Mouse (Mus musculus) liver, postnatal 0 days (tissue): ENCODE data around the gene Dtd1. TPM values are rescaled to one million over a fixed set of nuclear protein-coding genes. Genes with fewer than 3 reads are reported as not detected.
A peak's percentile ranks its signal among the peaks of the same experiment; 100 is the strongest.
"Not testable (repeated sequence)": the region's sequence is repeated elsewhere in the genome, so short reads cannot be mapped to it uniquely, and the experiment has no call there.

Source experiments
- ATAC-seq: fragments of 200-750 bp; cut with Nextera tagmentation; 2 replicates; pipeline ENCODE4 v1.8.0; 2017; ENCODE audit warnings: mild to moderate bottlenecking, moderate library complexity
- DNase-seq: peaks from one replicate; pipeline ENCODE4 v3.0.0-alpha.2; 2016
- H3K27ac ChIP-seq: fragments of 300-500 bp; sonication (generic); 2 replicates; pipeline ENCODE4 v1.5.1; 2014; ENCODE audit warnings: antibody characterized with exemption, moderate library complexity, mild to moderate bottlenecking, low read depth
- H3K27me3 ChIP-seq: fragments of 300-500 bp; sonication (generic); 2 replicates; pipeline ENCODE4 v1.6.1; 2014; ENCODE audit warnings: low read length, control low read depth, mixed read lengths; ENCODE audit not compliant: insufficient read depth
- H3K36me3 ChIP-seq: fragments of 300-500 bp; sonication (generic); replicated peaks from 2 replicates; pipeline ENCODE4 v1.6.1; 2014; ENCODE audit warnings: mild to moderate bottlenecking, control low read depth, low read length, moderate library complexity, mixed read lengths; ENCODE audit not compliant: insufficient read depth
- H3K4me1 ChIP-seq: fragments of 300-500 bp; sonication (generic); 2 replicates; pipeline ENCODE4 v1.6.1; 2014; ENCODE audit warnings: antibody characterized with exemption, mild to moderate bottlenecking, control low read depth; ENCODE audit not compliant: insufficient read depth
- H3K4me2 ChIP-seq: fragments of 300-500 bp; sonication (generic); 2 replicates; pipeline ENCODE4 v1.6.1; 2014; ENCODE audit warnings: low read depth, mild to moderate bottlenecking, low read length, moderate library complexity, mixed read lengths
- H3K4me3 ChIP-seq: fragments of 300-500 bp; sonication (generic); 2 replicates; pipeline ENCODE4 v1.5.1; 2014; ENCODE audit warnings: low read depth, low read length
- H3K9ac ChIP-seq: fragments of 300-500 bp; sonication (generic); replicated peaks from 2 replicates; pipeline ENCODE4 v1.6.1; 2014; ENCODE audit warnings: mild to moderate bottlenecking, moderate library complexity
- H3K9me3 ChIP-seq: fragments of 300-500 bp; sonication (generic); 2 replicates; pipeline ENCODE4 v1.6.1; 2016; ENCODE audit warnings: mild to moderate bottlenecking, control low read depth, low read length, mixed read lengths
- CTCF ChIP-seq: sonication (generic); IDR thresholded peaks from 2 replicates; pipeline ENCODE4 v1.5.1; 2016; ENCODE audit warnings: antibody characterized with exemption, low read depth
- EP300 ChIP-seq: IDR thresholded peaks from 2 replicates; pipeline ENCODE4 v1.6.1; 2016; ENCODE audit warnings: antibody characterized with exemption, low read depth, mild to moderate bottlenecking
- WGBS: fragments of 180-500 bp; shearing (Covaris S2); extraction: QIAGEN DNeasy Blood & Tissue Kit; methylation state at CpG from one replicate; pipeline ENCODE4 v1.1.7; 2014; ENCODE audit not compliant: insufficient replicate concordance; 5-methylcytosine and 5-hydroxymethylcytosine counted together
- polyA plus RNA-seq: library from polyadenylated mRNA; unstranded; fragments of >200 nt; fragmentation: Nextera tagmentation; extraction: Ambion mirVana; gene quantifications from 2 replicates; pipeline ENCODE4 v1.2.1, GENCODE M21; 2015

Gene Dtd1
- polyA plus RNA-seq, 1 experiment from 2014 or later = 17.1 TPM

GRCm38 (mm10) chr2:144588723-144589122, 11.0 kb upstream of the Dtd1 start:
- H3K4me3 ChIP-seq = no peak overlapping the region
- 78% methylated on average over 4 of the region's 4 CpGs for whole genome bisulfite sequencing
- DNase-seq = no peak
- H3K27me3 ChIP-seq = no peaks in the 10 kb centered on the region
- no peak for ATAC-seq
- H3K9me3 ChIP-seq = no peaks in the 10 kb centered on the region
- peaks cover 59% of the 10 kb centered on the region for H3K36me3 ChIP-seq
- no peak overlapping the region for H3K27ac ChIP-seq
- 0 out of 2 replicates have a peak, but pooled peaks cover 2% of the 10 kb centered on the region for H3K4me1 ChIP-seq
- no peak overlapping the region for H3K9ac ChIP-seq
- H3K4me2 ChIP-seq = no peak overlapping the region
- TF ChIP-seq CTCF (peak; percentile 38), EP300 (no peak)

GRCm38 (mm10) chr2:144593036-144593435, 6.7 kb upstream of the Dtd1 start:
- not testable (repeated sequence) for H3K27me3 ChIP-seq, H3K9me3 ChIP-seq, DNase-seq, H3K27ac ChIP-seq, ATAC-seq, H3K4me3 ChIP-seq, H3K9ac ChIP-seq, H3K4me1 ChIP-seq, H3K4me2 ChIP-seq
- H3K36me3 ChIP-seq = peaks cover 22% of the 10 kb centered on the region
- 0 out of 2 replicates have a peak, but pooled peaks have one; percentile 14 for TF ChIP-seq CTCF
- WGBS = 68% methylated on average over 8 of the region's 8 CpGs

- ATAC-seq (peak; percentile 95), DNase-seq (peak; percentile 77)
- TF ChIP-seq EP300 (no peak), CTCF (no peak)
- peak within 1 kb of the TSS; percentile 67 for H3K4me3 ChIP-seq
- peaks cover 12% of the 10 kb centered on the region for H3K36me3 ChIP-seq
- peak within 1 kb of the TSS; percentile 71 for H3K9ac ChIP-seq
- H3K27me3 ChIP-seq = no peaks in the 10 kb centered on the region
- 1% methylated on average over 31 of the region's 31 CpGs for WGBS
- 0 out of 2 replicates have a peak, but pooled peaks cover 7% of the 10 kb centered on the region for H3K4me1 ChIP-seq
- no peaks in the 10 kb centered on the region for H3K9me3 ChIP-seq
- peak within 1 kb of the TSS; percentile 34; the same call in 1 of the 2 replicates for H3K27ac ChIP-seq
- H3K4me2 ChIP-seq = peak within 1 kb of the TSS; percentile 83
Measured at GRCm38 (mm10) chr2:144593951-144594651, 5.6 kb upstream of the Dtd1 start, which contains the start of gene Smim26. Gene Smim26 (plus strand): TSS chr2:144594054.

- whole genome bisulfite sequencing = 55% methylated on average over 2 of the region's 2 CpGs
- no peak for ATAC-seq
- Histone ChIP-seq H3K4me3 (no peak overlapping the region), H3K27ac (no peak overlapping the region), H3K36me3 (no peaks in the 10 kb centered on the region), H3K4me1 (peaks cover 14% of the 10 kb centered on the region), H3K27me3 (no peaks in the 10 kb centered on the region), H3K4me2 (no peak overlapping the region), H3K9me3 (no peaks in the 10 kb centered on the region), H3K9ac (no peak overlapping the region)
- no peak for TF ChIP-seq EP300
- no peak for TF ChIP-seq CTCF
- DNase-seq = no peak
Measured at GRCm38 (mm10) chr2:144598006-144598405, 1.7 kb upstream of the Dtd1 start.

GRCm38 (mm10) chr2:144601576-144601975, 1.9 kb downstream of the Dtd1 start:
- TF ChIP-seq EP300 (no peak), CTCF (no peak)
- no peak for ATAC-seq
- H3K4me3 ChIP-seq = no peak overlapping the region
- H3K27ac ChIP-seq = no peak overlapping the region
- no peaks in the 10 kb centered on the region for H3K36me3 ChIP-seq
- H3K4me1 ChIP-seq = peaks cover 7% of the 10 kb centered on the region
- no peak overlapping the region for H3K9ac ChIP-seq
- WGBS = 78% methylated on average over 1 of the region's 1 CpGs
- no peaks in the 10 kb centered on the region for H3K9me3 ChIP-seq
- no peak for DNase-seq
- H3K4me2 ChIP-seq = no peak overlapping the region
- H3K27me3 ChIP-seq = no peaks in the 10 kb centered on the region

GRCm38 (mm10) chr2:144613956-144614355, 14.3 kb downstream of the Dtd1 start:
- no peak overlapping the region for H3K27ac ChIP-seq
- no peaks in the 10 kb centered on the region for H3K9me3 ChIP-seq
- ATAC-seq = no peak
- H3K36me3 ChIP-seq = no peaks in the 10 kb centered on the region
- H3K9ac ChIP-seq = no peak overlapping the region
- DNase-seq = peak; percentile 3
- TF ChIP-seq CTCF = no peak
- TF ChIP-seq EP300 = no peak
- WGBS = 86% methylated on average over 6 of the region's 6 CpGs
- no peaks in the 10 kb centered on the region for H3K27me3 ChIP-seq
- H3K4me2 ChIP-seq = no peak overlapping the region
- H3K4me3 ChIP-seq = no peak overlapping the region
- H3K4me1 ChIP-seq = no peaks in the 10 kb centered on the region
